Mouse (Mus musculus) inflammation-experienced regulatory T-cells, adult 6 months (primary cell): ENCODE data around the gene Usp9x. TPM values are rescaled to one million over a fixed set of nuclear protein-coding genes. Genes with fewer than 3 reads are reported as not detected.

Experiments used
- ATAC-seq: one replicate; pipeline ENCODE4 v1.8.0; 2017
- polyA plus RNA-seq, 3 experiments: library from polyadenylated mRNA; unstranded; fragments of 100-300 nt; shearing (Covaris generic); gene quantifications; one replicate each; pipeline ENCODE4 v1.2.1; 2017

The Usp9x gene
- 10 to 100 TPM; 27.7 to 35.2 (median 34.4) TPM for polyA plus RNA-seq

GRCm38 (mm10) chrX:13071241-13071775, at the start of gene Usp9x:
Gene Usp9x (plus strand): TSS chrX:13071498.
- peak; percentile 53 for ATAC-seq

GRCm38 (mm10) chrX:13022547-13023310, 48.6 kb upstream of the Usp9x start:
- ATAC-seq: no peak

- no peak for ATAC-seq
These were observed 46.6 kb upstream of the Usp9x start for GRCm38 (mm10) chrX:13024539-13025202.

GRCm38 (mm10) chrX:13025286-13025685, 46.0 kb upstream of the Usp9x start:
- no peak for ATAC-seq

GRCm38 (mm10) chrX:13028156-13028555, 43.1 kb upstream of the Usp9x start:
- ATAC-seq: no peak

GRCm38 (mm10) chrX:13029996-13030395, 41.3 kb upstream of the Usp9x start:
- ATAC-seq: no peak

GRCm38 (mm10) chrX:13037085-13037484, 34.2 kb upstream of the Usp9x start:
- no peak for ATAC-seq

GRCm38 (mm10) chrX:13039211-13039610, 32.1 kb upstream of the Usp9x start:
- ATAC-seq: no peak

- ATAC-seq: no peak
These were observed 30.9 kb upstream of the Usp9x start for GRCm38 (mm10) chrX:13040391-13040790.

- peak; percentile 98 for ATAC-seq
These were observed 29.6 kb upstream of the Usp9x start for GRCm38 (mm10) chrX:13041630-13042129.

- no peak for ATAC-seq
These were observed 27.5 kb upstream of the Usp9x start for GRCm38 (mm10) chrX:13043780-13044179.

- no peak for ATAC-seq
These were observed 26.6 kb upstream of the Usp9x start for GRCm38 (mm10) chrX:13044666-13045065.

- no peak for ATAC-seq
These were observed 24.3 kb upstream of the Usp9x start for GRCm38 (mm10) chrX:13046893-13047435.

GRCm38 (mm10) chrX:13047631-13048345, 23.5 kb upstream of the Usp9x start:
- no peak for ATAC-seq

- no peak for ATAC-seq
These were observed 16.7 kb upstream of the Usp9x start for GRCm38 (mm10) chrX:13054612-13055011.

GRCm38 (mm10) chrX:13061961-13062360, 9.3 kb upstream of the Usp9x start:
- no peak for ATAC-seq

- no peak for ATAC-seq
These were observed 6.9 kb upstream of the Usp9x start for GRCm38 (mm10) chrX:13064273-13064925.

GRCm38 (mm10) chrX:13070206-13070572, 1.1 kb upstream of the Usp9x start:
- no peak for ATAC-seq

GRCm38 (mm10) chrX:13070573-13071240, 591 bp upstream of the Usp9x start:
- ATAC-seq: peak; percentile 65

GRCm38 (mm10) chrX:13071776-13072460, 620 bp downstream of the Usp9x start:
- peak; percentile 57 for ATAC-seq

GRCm38 (mm10) chrX:13072461-13072982, 1.2 kb downstream of the Usp9x start:
- peak; percentile 14 for ATAC-seq
